Mouse (Mus musculus) hindbrain, embryonic 14.5 days (tissue): ENCODE data around the gene Snupn. TPM values are rescaled to one million over a fixed set of nuclear protein-coding genes. Genes with fewer than 3 reads are reported as not detected.
"Not testable (repeated sequence)": the region's sequence is repeated elsewhere in the genome, so short reads cannot be mapped to it uniquely, and the experiment has no call there.

ENCODE experiments used
- ATAC-seq: fragments of 200-750 bp; cut with Nextera tagmentation; 2 replicates; pipeline ENCODE4 v1.8.0; 2017; ENCODE audit warnings: moderate number of reproducible peaks, mild to moderate bottlenecking, moderate TSS enrichment, moderate library complexity; ENCODE audit not compliant: low FRiP score
- DNase-seq: peaks from one replicate; pipeline ENCODE4 v3.0.0-alpha.2; 2015; ENCODE audit warnings: low spot score
- H3K27ac ChIP-seq: fragments of 300-500 bp; sonication (generic); 2 replicates; pipeline ENCODE4 v1.5.1; 2014; ENCODE audit warnings: mild to moderate bottlenecking, moderate library complexity
- H3K27me3 ChIP-seq: fragments of 300-500 bp; sonication (generic); 2 replicates; pipeline ENCODE4 v1.6.1; 2014; ENCODE audit warnings: mild to moderate bottlenecking, low read length, mixed read lengths; ENCODE audit not compliant: control insufficient read depth, insufficient read depth
- H3K36me3 ChIP-seq: fragments of 300-500 bp; sonication (generic); replicated peaks from 2 replicates; pipeline ENCODE4 v1.6.1; 2014; ENCODE audit not compliant: control insufficient read depth, insufficient read depth
- H3K4me1 ChIP-seq: fragments of 300-500 bp; sonication (generic); replicated peaks from 2 replicates; pipeline ENCODE4 v1.6.1; 2014; ENCODE audit warnings: antibody characterized with exemption, low read length, mixed read lengths; ENCODE audit not compliant: control insufficient read depth, insufficient read depth
- H3K4me2 ChIP-seq: fragments of 300-500 bp; sonication (generic); replicated peaks from 2 replicates; pipeline ENCODE4 v1.6.1; 2014; ENCODE audit warnings: mild to moderate bottlenecking, moderate library complexity
- H3K4me3 ChIP-seq: fragments of 300-500 bp; sonication (generic); replicated peaks from 2 replicates; pipeline ENCODE4 v1.5.1; 2014; ENCODE audit warnings: mild to moderate bottlenecking, low read length
- H3K9ac ChIP-seq: fragments of 300-500 bp; sonication (generic); 2 replicates; pipeline ENCODE4 v1.6.1; 2014
- H3K9me3 ChIP-seq: fragments of 300-500 bp; sonication (generic); 2 replicates; pipeline ENCODE4 v1.6.1; 2016; ENCODE audit warnings: low read length; ENCODE audit not compliant: control insufficient read depth
- WGBS: fragments of 180-500 bp; shearing (Covaris S2); extraction: QIAGEN DNeasy Blood & Tissue Kit; methylation state at CpG from one replicate; pipeline ENCODE4 v1.1.7; 2014; 5-methylcytosine and 5-hydroxymethylcytosine counted together
- polyA plus RNA-seq: library from polyadenylated mRNA; unstranded; fragments of >200 nt; fragmentation: Nextera tagmentation; extraction: Ambion mirVana; gene quantifications from 2 replicates; pipeline ENCODE4 v1.2.1, GENCODE M21; 2014

The Snupn gene
- polyA plus RNA-seq = 23.4 and 26.0 TPM in 2 replicates

DNA sequence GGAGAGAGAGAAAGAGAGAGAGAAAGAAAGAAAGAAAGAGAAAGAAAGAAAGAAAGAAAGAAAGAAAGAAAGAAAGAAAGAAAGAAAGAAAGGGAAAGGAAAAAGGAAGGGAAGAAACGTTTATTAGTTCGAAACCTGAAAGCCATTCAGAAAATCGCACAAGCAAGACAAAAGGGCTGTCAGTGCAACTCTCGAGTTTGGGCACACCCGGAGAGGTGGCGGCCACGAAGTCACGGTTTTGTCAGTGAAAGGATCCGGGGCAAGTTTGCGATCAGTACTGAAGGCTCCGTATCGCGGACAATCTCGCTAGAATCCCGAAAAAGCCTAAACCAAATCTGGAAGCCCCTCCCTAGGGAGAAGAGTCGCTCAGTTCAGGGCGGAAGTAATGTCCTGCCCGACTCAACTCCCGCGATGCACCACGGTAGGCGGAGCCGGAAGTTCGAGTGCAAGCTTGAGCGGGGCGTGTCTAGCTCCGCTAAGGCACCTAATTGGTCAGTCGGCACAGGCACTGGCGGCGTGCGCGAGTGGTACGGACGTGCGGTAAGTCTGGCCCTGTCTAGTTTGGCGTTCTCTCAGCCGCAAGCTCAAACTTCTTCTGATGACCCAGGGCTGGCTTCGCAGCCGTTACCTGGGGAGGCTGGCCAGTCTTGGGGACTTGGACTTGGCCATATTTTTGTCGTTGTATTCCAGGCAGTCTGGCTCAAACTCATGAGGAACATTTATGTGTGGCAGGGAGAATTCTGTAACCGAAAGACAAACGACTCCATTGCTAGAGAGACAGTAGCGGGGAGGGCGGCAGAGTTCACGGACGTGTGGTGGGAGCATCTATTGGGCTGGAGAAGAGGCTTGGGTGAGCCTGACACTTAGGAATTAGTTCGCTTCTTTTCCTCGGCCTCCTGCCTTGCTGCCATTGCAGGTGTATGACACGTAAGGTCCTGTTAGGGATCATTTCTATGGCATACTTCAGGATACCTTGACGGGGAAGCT is at the start of gene Snupn:
Gene Snupn (plus strand): TSS at position 465 of the 987 bp plus-strand sequence.
- no peaks in the 10 kb centered on the region for H3K27me3 ChIP-seq
- DNase-seq (peak; percentile 98), ATAC-seq (peak; percentile 100)
- H3K4me3 ChIP-seq = peak within 1 kb of the TSS; percentile 50
- WGBS = under 1% methylated on average over 50 of the region's 50 CpGs
- no peaks in the 10 kb centered on the region for H3K36me3 ChIP-seq
- H3K4me2 ChIP-seq = peak within 1 kb of the TSS; percentile 84
- H3K4me1 ChIP-seq = peaks cover 11% of the 10 kb centered on the region
- peak within 1 kb of the TSS; percentile 87 for H3K27ac ChIP-seq
- H3K9me3 ChIP-seq = no peaks in the 10 kb centered on the region
- H3K9ac ChIP-seq = peak within 1 kb of the TSS; percentile 83

DNA sequence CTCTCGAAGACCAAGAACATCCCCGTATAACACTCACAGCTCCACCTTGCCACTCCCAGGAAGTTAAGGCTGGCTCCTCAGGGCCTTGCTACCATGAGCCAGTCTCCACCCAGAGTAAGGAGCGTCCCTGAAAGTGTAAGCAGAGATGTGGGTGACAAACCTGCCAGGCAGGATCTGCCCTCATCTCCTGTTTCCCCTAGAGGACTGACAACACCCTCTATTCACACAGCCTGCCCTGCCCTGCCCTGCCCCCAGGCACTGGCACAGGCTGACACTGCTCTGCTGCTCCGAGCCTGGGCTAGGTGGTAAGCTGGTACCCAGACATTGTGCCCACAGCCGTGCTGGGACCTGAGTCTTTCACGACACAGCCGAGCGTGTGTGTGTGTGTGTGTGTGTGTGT is 49.5 kb upstream of the Snupn start:
- Histone ChIP-seq H3K4me2 (no peak overlapping the region), H3K36me3 (no peaks in the 10 kb centered on the region), H3K27ac (no peak overlapping the region), H3K9me3 (no peaks in the 10 kb centered on the region), H3K4me3 (no peak overlapping the region), H3K27me3 (no peaks in the 10 kb centered on the region), H3K9ac (no peak overlapping the region), H3K4me1 (no peaks in the 10 kb centered on the region)
- WGBS = 76% methylated on average over 8 of the region's 8 CpGs
- no peak for ATAC-seq
- no peak for DNase-seq

DNA sequence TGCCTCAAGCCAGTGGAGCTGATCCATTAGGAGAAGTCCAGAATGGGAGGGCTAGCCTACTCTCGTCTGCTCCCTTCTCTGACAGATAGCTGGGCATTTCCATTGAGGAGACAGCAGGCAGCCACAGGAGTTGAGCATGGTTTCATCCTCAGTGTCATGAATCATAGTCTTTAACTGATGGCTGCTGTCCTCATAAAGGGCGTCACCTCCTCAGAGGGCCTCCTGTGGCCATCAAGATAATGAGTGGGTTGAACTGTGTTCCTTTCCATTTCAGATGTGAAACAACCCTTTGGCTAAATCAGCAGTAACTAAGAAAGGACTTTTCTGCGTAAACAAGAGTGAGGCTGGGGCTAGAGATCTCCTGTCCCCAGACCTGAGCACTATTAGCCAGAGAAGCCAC is 47.0 kb upstream of the Snupn start:
- Histone ChIP-seq H3K27me3 (no peaks in the 10 kb centered on the region), H3K27ac (no peak overlapping the region), H3K4me1 (no peaks in the 10 kb centered on the region), H3K9ac (no peak overlapping the region), H3K4me2 (no peak overlapping the region), H3K4me3 (no peak overlapping the region), H3K9me3 (no peaks in the 10 kb centered on the region), H3K36me3 (no peaks in the 10 kb centered on the region)
- WGBS = 73% methylated on average over 3 of the region's 3 CpGs
- ATAC-seq (no peak), DNase-seq (no peak)

DNA sequence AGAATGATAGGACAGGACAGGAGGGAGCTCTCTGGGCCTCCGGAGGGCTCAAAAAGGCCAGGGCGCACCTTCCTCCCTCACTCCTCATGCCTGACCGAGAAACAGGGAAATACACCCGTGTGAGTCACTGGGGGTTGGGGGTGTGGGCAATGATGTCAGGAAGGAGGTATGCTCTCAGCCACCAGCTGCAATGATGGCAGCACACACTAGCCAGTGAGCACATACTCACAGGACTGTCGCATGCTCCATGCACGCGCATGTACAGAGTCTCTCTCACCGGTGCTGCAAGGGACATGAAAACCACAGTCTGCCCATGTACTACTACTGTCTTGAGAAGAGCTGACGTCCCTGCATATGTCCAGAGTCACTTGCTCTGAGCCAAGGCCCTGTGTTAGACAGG is 43.1 kb upstream of the Snupn start:
- Histone ChIP-seq H3K4me3 (no peak overlapping the region), H3K27ac (no peak overlapping the region), H3K36me3 (no peaks in the 10 kb centered on the region), H3K9me3 (no peaks in the 10 kb centered on the region), H3K4me1 (no peaks in the 10 kb centered on the region), H3K27me3 (no peaks in the 10 kb centered on the region), H3K9ac (no peak overlapping the region), H3K4me2 (no peak overlapping the region)
- ATAC-seq (no peak), DNase-seq (no peak)
- 87% methylated on average over 9 of the region's 9 CpGs for WGBS

DNA sequence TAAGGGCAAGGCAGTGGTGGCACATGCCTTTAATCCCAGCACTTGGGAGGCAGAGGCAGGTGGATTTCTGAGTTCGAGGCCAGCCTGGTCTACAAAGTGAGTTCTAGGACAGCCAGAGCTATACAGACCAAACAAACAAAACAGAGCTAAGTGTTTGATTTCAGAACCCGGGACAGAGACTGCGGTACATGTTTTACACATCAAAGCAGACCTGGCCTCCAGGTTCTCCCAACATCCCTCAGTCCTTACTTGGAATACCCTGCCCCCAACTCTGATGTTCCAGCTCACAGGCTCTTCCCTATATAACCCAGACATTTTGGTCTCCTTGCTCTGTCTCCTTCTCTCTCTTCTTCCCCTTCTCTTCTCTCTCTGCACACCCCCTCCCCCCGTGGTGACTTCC is 40.7 kb upstream of the Snupn start:
- not testable (repeated sequence) for H3K4me2 ChIP-seq, H3K27ac ChIP-seq, H3K9me3 ChIP-seq, H3K4me1 ChIP-seq, H3K27me3 ChIP-seq, H3K9ac ChIP-seq, ATAC-seq, DNase-seq, H3K36me3 ChIP-seq, H3K4me3 ChIP-seq
- 63% methylated on average over 4 of the region's 4 CpGs for WGBS

GRCm38 (mm10) chr9:56911017-56911416 is 39.7 kb upstream of the Snupn start:
- H3K27ac ChIP-seq = no peak overlapping the region
- no peak overlapping the region for H3K4me3 ChIP-seq
- H3K4me2 ChIP-seq = no peak overlapping the region
- no peaks in the 10 kb centered on the region for H3K36me3 ChIP-seq
- no peak for DNase-seq
- H3K9ac ChIP-seq = no peak overlapping the region
- no peaks in the 10 kb centered on the region for H3K4me1 ChIP-seq
- WGBS = 64% methylated on average over 1 of the region's 1 CpGs
- no peaks in the 10 kb centered on the region for H3K27me3 ChIP-seq
- ATAC-seq = no peak
- no peaks in the 10 kb centered on the region for H3K9me3 ChIP-seq

DNA sequence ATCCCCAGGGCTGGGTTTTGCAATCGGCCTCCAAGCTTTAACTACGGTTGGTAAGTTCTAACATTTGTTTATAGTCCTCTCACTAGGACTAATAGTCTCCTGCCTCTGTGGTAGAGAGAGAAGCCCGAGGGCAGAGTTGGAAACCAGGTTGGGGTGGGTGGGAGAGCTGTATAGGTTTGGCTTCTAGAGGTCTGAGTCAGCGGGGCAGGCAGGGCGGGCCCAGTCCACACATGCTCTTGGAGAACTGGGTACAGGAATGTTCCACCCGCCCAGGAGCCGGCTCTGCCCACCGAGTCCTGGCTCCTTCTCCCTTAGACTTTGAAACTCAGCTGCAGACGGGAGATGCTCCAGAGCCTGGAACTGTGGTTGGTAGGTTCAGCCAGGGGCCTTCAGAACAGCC is 36.7 kb upstream of the Snupn start:
- H3K4me1 ChIP-seq = no peaks in the 10 kb centered on the region
- ATAC-seq (no peak), DNase-seq (no peak)
- no peak overlapping the region for H3K27ac ChIP-seq
- no peak overlapping the region for H3K4me3 ChIP-seq
- H3K9me3 ChIP-seq = no peaks in the 10 kb centered on the region
- WGBS = 87% methylated on average over 9 of the region's 9 CpGs
- no peak overlapping the region for H3K9ac ChIP-seq
- no peaks in the 10 kb centered on the region for H3K27me3 ChIP-seq
- 0 out of 2 replicates have a peak, but pooled peaks cover 3% of the 10 kb centered on the region for H3K36me3 ChIP-seq
- H3K4me2 ChIP-seq = no peak overlapping the region

GRCm38 (mm10) chr9:56915116-56915515 is 35.6 kb upstream of the Snupn start:
- ATAC-seq = no peak
- H3K4me3 ChIP-seq = no peak overlapping the region
- DNase-seq = no peak
- no peak overlapping the region for H3K4me2 ChIP-seq
- no peaks in the 10 kb centered on the region for H3K27me3 ChIP-seq
- H3K9ac ChIP-seq = no peak overlapping the region
- H3K27ac ChIP-seq = no peak overlapping the region
- no peaks in the 10 kb centered on the region for H3K9me3 ChIP-seq
- WGBS = 86% methylated on average over 1 of the region's 1 CpGs
- H3K36me3 ChIP-seq = 0 out of 2 replicates have a peak, but pooled peaks cover 3% of the 10 kb centered on the region
- no peaks in the 10 kb centered on the region for H3K4me1 ChIP-seq

DNA sequence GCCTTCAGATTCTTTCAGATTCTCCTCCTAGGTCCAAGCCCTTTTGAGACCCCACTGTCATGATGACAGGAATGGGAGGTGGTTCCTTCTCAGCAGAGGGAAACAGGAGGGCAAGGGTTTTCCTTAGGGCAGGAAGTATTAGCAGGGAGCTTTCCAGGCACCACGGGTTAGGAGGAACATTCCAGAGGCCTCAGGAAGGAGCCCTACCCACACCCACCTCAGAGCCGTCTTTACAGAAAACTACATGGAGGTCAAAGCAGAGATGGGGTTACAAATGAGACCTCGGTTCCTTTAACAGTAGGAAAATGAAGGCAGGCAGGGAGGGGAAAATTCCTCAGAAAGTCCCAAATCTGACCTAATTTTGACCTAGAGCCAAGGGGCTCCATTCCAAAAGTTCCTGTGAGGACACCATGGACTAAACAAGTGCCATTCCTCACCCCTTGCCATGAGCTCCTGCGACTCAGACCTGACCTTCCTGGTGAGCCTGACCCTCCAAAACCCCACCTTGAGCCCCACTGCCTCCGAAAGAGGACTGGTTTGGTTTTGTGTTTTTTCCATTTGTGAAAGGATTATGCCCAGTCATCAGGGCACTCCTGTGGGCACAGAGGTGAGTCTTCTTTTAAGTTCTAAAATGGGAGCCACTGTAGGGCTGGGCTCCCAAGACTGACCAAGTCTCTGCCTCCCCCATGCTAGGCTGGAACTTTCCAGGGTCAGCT is 34.8 kb upstream of the Snupn start:
- no peak overlapping the region for H3K9ac ChIP-seq
- H3K27me3 ChIP-seq = no peaks in the 10 kb centered on the region
- H3K27ac ChIP-seq = no peak overlapping the region
- whole genome bisulfite sequencing = 89% methylated on average over 5 of the region's 5 CpGs
- H3K4me2 ChIP-seq = no peak overlapping the region
- DNase-seq (no peak), ATAC-seq (no peak)
- H3K4me1 ChIP-seq = no peaks in the 10 kb centered on the region
- H3K4me3 ChIP-seq = no peak overlapping the region
- H3K36me3 ChIP-seq = 0 out of 2 replicates have a peak, but pooled peaks cover 3% of the 10 kb centered on the region
- H3K9me3 ChIP-seq = no peaks in the 10 kb centered on the region
